Mouse (Mus musculus): ENCODE measurements around the gene Nyap1. TPM values are rescaled to one million over a fixed set of nuclear protein-coding genes. Genes with fewer than 3 reads are reported as not detected.

The Nyap1 gene
- polyA plus RNA-seq, 1 experiment = 2.7 TPM

GRCm38 (mm10) chr5:137742836-137743235 is 1.4 kb upstream of the Nyap1 start:
- no peak for TF ChIP-seq POLR2AphosphoS2 (IDR thresholded peaks at IDR 0.05; ENCODE audit: insufficient read length, low read depth)
- H3K79me2 ChIP-seq (ENCODE audit: control insufficient read depth, insufficient read depth) = peaks cover 16% of the 10 kb centered on the region
- no peaks in the 10 kb centered on the region for H3K27me3 ChIP-seq (ENCODE audit: control insufficient read depth, insufficient read depth, insufficient read length)
- H3ac ChIP-seq (ENCODE audit: control insufficient read depth, insufficient read length) = no peak overlapping the region
- no peak overlapping the region for H3K4me2 ChIP-seq (ENCODE audit: low read depth)
- no peak overlapping the region for H3K4me3 ChIP-seq
- H3K36me3 ChIP-seq (ENCODE audit: control insufficient read depth, insufficient read depth) = no peaks in the 10 kb centered on the region

- no peak overlapping the region for H3K4me2 ChIP-seq (ENCODE audit: low read depth)
- no peak overlapping the region for H3ac ChIP-seq (ENCODE audit: control insufficient read depth, insufficient read length)
- peak overlapping the region; percentile 25 for H3K4me3 ChIP-seq
- H3K36me3 ChIP-seq (ENCODE audit: control insufficient read depth, insufficient read depth) = no peaks in the 10 kb centered on the region
- H3K79me2 ChIP-seq (ENCODE audit: control insufficient read depth, insufficient read depth) = peaks cover 8% of the 10 kb centered on the region
- no peaks in the 10 kb centered on the region for H3K27me3 ChIP-seq (ENCODE audit: control insufficient read depth, insufficient read depth, insufficient read length)
- TF ChIP-seq POLR2A (IDR thresholded peaks at IDR 0.05; ENCODE audit: insufficient read length, low read depth) (no peak), SRF (IDR thresholded peaks at IDR 0.05; ENCODE audit: control insufficient read depth, insufficient read length, low read depth) (no peak), POLR2AphosphoS2 (IDR thresholded peaks at IDR 0.05; ENCODE audit: insufficient read length, low read depth) (no peak), MAX (IDR thresholded peaks at IDR 0.05; ENCODE audit: low read depth) (no peak), REST (IDR thresholded peaks at IDR 0.05; ENCODE audit: insufficient read depth, insufficient read length) (no peak), E2F4 (IDR thresholded peaks at IDR 0.05; ENCODE audit: insufficient read depth) (no peak), TCF3 (IDR thresholded peaks at IDR 0.05; ENCODE audit: insufficient read length, low read depth) (no peak), MYOD1 (IDR thresholded peaks at IDR 0.05; ENCODE audit: control insufficient read depth in 1 of 3, insufficient read length in 2 of 3, low read depth in 2 of 3) (no peak), USF1 (IDR thresholded peaks at IDR 0.05; ENCODE audit: low read depth) (no peak), TCF12 (IDR thresholded peaks at IDR 0.05; ENCODE audit: insufficient read depth, poor library complexity, severe bottlenecking) (no peak), CEBPB (IDR thresholded peaks at IDR 0.05; ENCODE audit: insufficient read depth, poor library complexity, severe bottlenecking) (no peak), MYOG (IDR thresholded peaks at IDR 0.05; ENCODE audit: control insufficient read depth in 1 of 3, insufficient read depth in 1 of 3, insufficient read length in 2 of 3, low read depth in 2 of 3) (no peak)
Measured at GRCm38 (mm10) chr5:137742048-137742447, 641 bp upstream of the Nyap1 start.

GRCm38 (mm10) chr5:137740506-137740905 is 901 bp downstream of the Nyap1 start:
- peak overlapping the region; percentile 16 for H3ac ChIP-seq (ENCODE audit: control insufficient read depth, insufficient read length)
- TF ChIP-seq POLR2AphosphoS2 (IDR thresholded peaks at IDR 0.05; ENCODE audit: insufficient read length, low read depth) = no peak
- TF ChIP-seq E2F4 (IDR thresholded peaks at IDR 0.05; ENCODE audit: insufficient read depth) = no peak
- no peak for TF ChIP-seq REST (IDR thresholded peaks at IDR 0.05; ENCODE audit: insufficient read depth, insufficient read length)
- no peak for TF ChIP-seq USF1 (IDR thresholded peaks at IDR 0.05; ENCODE audit: low read depth)
- H3K36me3 ChIP-seq (ENCODE audit: control insufficient read depth, insufficient read depth) = no peaks in the 10 kb centered on the region
- no peaks in the 10 kb centered on the region for H3K79me2 ChIP-seq (ENCODE audit: control insufficient read depth, insufficient read depth)
- no peaks in the 10 kb centered on the region for H3K27me3 ChIP-seq (ENCODE audit: control insufficient read depth, insufficient read depth, insufficient read length)
- peak overlapping the region; percentile 25 for H3K4me3 ChIP-seq
- peak overlapping the region; percentile 67 for H3K4me2 ChIP-seq (ENCODE audit: low read depth)

- H3K79me2 ChIP-seq (ENCODE audit: control insufficient read depth, insufficient read depth) = no peaks in the 10 kb centered on the region
- TF ChIP-seq MYOD1 (IDR thresholded peaks at IDR 0.05; ENCODE audit: control insufficient read depth in 1 of 3, insufficient read length in 2 of 3, low read depth in 2 of 3) (no peak), USF1 (IDR thresholded peaks at IDR 0.05; ENCODE audit: low read depth) (no peak), MYOG (IDR thresholded peaks at IDR 0.05; ENCODE audit: control insufficient read depth in 1 of 3, insufficient read depth in 1 of 3, insufficient read length in 2 of 3, low read depth in 2 of 3) (no peak), TCF3 (IDR thresholded peaks at IDR 0.05; ENCODE audit: insufficient read length, low read depth) (no peak), CEBPB (IDR thresholded peaks at IDR 0.05; ENCODE audit: insufficient read depth, poor library complexity, severe bottlenecking) (no peak), MAX (IDR thresholded peaks at IDR 0.05; ENCODE audit: low read depth) (no peak), POLR2AphosphoS2 (IDR thresholded peaks at IDR 0.05; ENCODE audit: insufficient read length, low read depth) (no peak), TCF12 (IDR thresholded peaks at IDR 0.05; ENCODE audit: insufficient read depth, poor library complexity, severe bottlenecking) (no peak), POLR2A (IDR thresholded peaks at IDR 0.05; ENCODE audit: insufficient read length, low read depth) (no peak), REST (IDR thresholded peaks at IDR 0.05; ENCODE audit: insufficient read depth, insufficient read length) (no peak), E2F4 (IDR thresholded peaks at IDR 0.05; ENCODE audit: insufficient read depth) (no peak), SRF (IDR thresholded peaks at IDR 0.05; ENCODE audit: control insufficient read depth, insufficient read length, low read depth) (no peak)
- no peak overlapping the region for H3K4me2 ChIP-seq (ENCODE audit: low read depth)
- H3ac ChIP-seq (ENCODE audit: control insufficient read depth, insufficient read length) = no peak overlapping the region
- no peaks in the 10 kb centered on the region for H3K36me3 ChIP-seq (ENCODE audit: control insufficient read depth, insufficient read depth)
- no peak overlapping the region for H3K4me3 ChIP-seq
- no peaks in the 10 kb centered on the region for H3K27me3 ChIP-seq (ENCODE audit: control insufficient read depth, insufficient read depth, insufficient read length)
Measured at GRCm38 (mm10) chr5:137739471-137739870, 1.9 kb downstream of the Nyap1 start.

GRCm38 (mm10) chr5:137738516-137738915 is 2.9 kb downstream of the Nyap1 start:
- no peak for TF ChIP-seq REST (IDR thresholded peaks at IDR 0.05; ENCODE audit: insufficient read depth, insufficient read length)
- no peak for TF ChIP-seq TCF12 (IDR thresholded peaks at IDR 0.05; ENCODE audit: insufficient read depth, poor library complexity, severe bottlenecking)
- TF ChIP-seq SRF (IDR thresholded peaks at IDR 0.05; ENCODE audit: control insufficient read depth, insufficient read length, low read depth) = no peak
- TF ChIP-seq TCF3 (IDR thresholded peaks at IDR 0.05; ENCODE audit: insufficient read length, low read depth) = no peak
- TF ChIP-seq CEBPB (IDR thresholded peaks at IDR 0.05; ENCODE audit: insufficient read depth, poor library complexity, severe bottlenecking) = no peak
- no peak for TF ChIP-seq MYOD1 (IDR thresholded peaks at IDR 0.05; ENCODE audit: control insufficient read depth in 1 of 3, insufficient read length in 2 of 3, low read depth in 2 of 3)
- no peak for TF ChIP-seq MAX (IDR thresholded peaks at IDR 0.05; ENCODE audit: low read depth)
- no peak for TF ChIP-seq MYOG (IDR thresholded peaks at IDR 0.05; ENCODE audit: control insufficient read depth in 1 of 3, insufficient read depth in 1 of 3, insufficient read length in 2 of 3, low read depth in 2 of 3)
- TF ChIP-seq POLR2A (IDR thresholded peaks at IDR 0.05; ENCODE audit: insufficient read length, low read depth) = no peak
- TF ChIP-seq USF1 (IDR thresholded peaks at IDR 0.05; ENCODE audit: low read depth) = no peak
- TF ChIP-seq POLR2AphosphoS2 (IDR thresholded peaks at IDR 0.05; ENCODE audit: insufficient read length, low read depth) = no peak
- no peak for TF ChIP-seq E2F4 (IDR thresholded peaks at IDR 0.05; ENCODE audit: insufficient read depth)
- H3K27me3 ChIP-seq (ENCODE audit: control insufficient read depth, insufficient read depth, insufficient read length) = no peaks in the 10 kb centered on the region

More at GRCm38 (mm10) chr5:137738516-137738915, 2.9 kb downstream of the Nyap1 start:
- no peaks in the 10 kb centered on the region for H3K36me3 ChIP-seq (ENCODE audit: control insufficient read depth, insufficient read depth)
- no peak overlapping the region for H3K4me3 ChIP-seq
- no peak overlapping the region for H3K4me2 ChIP-seq (ENCODE audit: low read depth)
- no peaks in the 10 kb centered on the region for H3K79me2 ChIP-seq (ENCODE audit: control insufficient read depth, insufficient read depth)
- no peak overlapping the region for H3ac ChIP-seq (ENCODE audit: control insufficient read depth, insufficient read length)

All from myocyte (in vitro differentiated cells).